Mouse (Mus musculus): Measurements from ENCODE around the gene Wscd2. TPM values are rescaled to one million over a fixed set of nuclear protein-coding genes. Genes with fewer than 3 reads are reported as not detected.

Gene Wscd2
- polyA plus RNA-seq, 1 experiment from 2014 or later: 7.0 TPM

Other genes with a start within 250 kb of the Wscd2 start
- 9.6 and 11.3 TPM in 2 replicates for gene Sgsm1, start 179.5 kb upstream of the Wscd2 start, polyA plus RNA-seq (2015; fragmentation: Nextera tagmentation; extraction: Ambion mirVana)
- not detected in 2 replicates for gene Aym1, start 133.0 kb upstream of the Wscd2 start, polyA plus RNA-seq (2015; fragmentation: Nextera tagmentation; extraction: Ambion mirVana)
- 2.4 and 3.7 TPM in 2 replicates for gene Cmklr1, start 160.1 kb downstream of the Wscd2 start, polyA plus RNA-seq (2015; fragmentation: Nextera tagmentation; extraction: Ambion mirVana)
- not detected in 2 replicates for gene 1700069L16Rik, start 234.4 kb downstream of the Wscd2 start, polyA plus RNA-seq (2015; fragmentation: Nextera tagmentation; extraction: Ambion mirVana)
- gene Ficd, start 245.5 kb downstream of the Wscd2 start, polyA plus RNA-seq (2015; fragmentation: Nextera tagmentation; extraction: Ambion mirVana): 5.4 and 6.2 TPM in 2 replicates

Data from intestine, embryonic 15.5 days (tissue).